Mouse (Mus musculus): ENCODE data around the gene Tia1.

Gene Tia1

DNA sequence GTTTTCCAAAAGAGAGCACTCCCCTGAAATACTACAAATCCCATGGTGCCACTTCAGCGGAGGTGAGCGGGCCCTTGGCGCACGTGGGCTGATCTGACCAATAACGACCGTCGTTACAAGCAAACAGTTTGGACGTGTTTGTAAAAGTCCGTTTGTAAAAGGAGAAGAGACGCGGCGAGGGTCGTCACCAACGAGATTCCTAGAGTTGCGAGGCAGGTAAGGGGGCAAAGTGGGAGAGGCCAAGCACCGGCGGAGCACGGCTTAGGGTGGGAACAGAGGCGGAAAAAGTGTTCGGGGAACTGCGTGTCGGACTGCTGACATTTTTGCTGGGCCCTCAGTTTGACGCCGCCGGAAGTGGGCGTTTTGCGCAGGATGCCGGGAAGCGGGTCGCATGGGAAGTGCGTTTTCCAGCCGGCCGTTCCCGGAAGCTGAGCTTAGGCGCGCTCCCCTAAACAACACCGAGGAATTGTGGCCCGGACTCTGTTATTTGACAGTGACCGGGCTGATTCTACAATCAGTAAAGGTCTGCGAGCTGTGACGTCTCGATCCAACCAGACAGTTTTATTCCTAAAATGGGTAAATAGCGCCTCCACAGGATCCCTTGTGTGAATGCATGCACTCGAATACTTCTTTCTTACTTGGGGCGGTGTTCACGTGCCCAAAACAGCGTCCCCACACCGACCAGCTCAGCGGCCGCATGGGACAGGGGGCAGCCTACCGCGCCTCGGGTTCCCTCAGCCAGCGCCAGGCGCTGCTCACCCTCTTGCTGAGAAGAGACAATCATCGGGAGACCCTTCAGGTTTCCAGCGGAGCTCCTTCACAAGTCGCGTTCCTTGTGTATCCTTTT, 34.5 kb downstream of the Tia1 start, which contains the start of gene C87436:
TSS of gene C87436 (plus strand) at position 103 of the 847 bp plus-strand sequence.
- ChIA-PET CTCF (interaction anchor here in 3 of 4 experiments (0.6 to 1.9 kb wide), 23 partner anchors 10 to 432 kb away, joined by 3 to 11 read pairs (median 4); partner anchors contain the start of genes Snrpg (in 2 of the 3) and Fam136a (in 1 of the 3)), POLR2A (interaction anchor here (0.5 to 8.3 kb wide), 81 partner anchors 9 to 988 kb away, joined by 3 to 116 read pairs (median 5); partner anchors contain the start of genes Fam136a (in 3 of the 4), Snrpg (in 2 of the 4), Gfpt1 (in 1 of the 4) and Mxd1 (in 1 of the 4))

DNA sequence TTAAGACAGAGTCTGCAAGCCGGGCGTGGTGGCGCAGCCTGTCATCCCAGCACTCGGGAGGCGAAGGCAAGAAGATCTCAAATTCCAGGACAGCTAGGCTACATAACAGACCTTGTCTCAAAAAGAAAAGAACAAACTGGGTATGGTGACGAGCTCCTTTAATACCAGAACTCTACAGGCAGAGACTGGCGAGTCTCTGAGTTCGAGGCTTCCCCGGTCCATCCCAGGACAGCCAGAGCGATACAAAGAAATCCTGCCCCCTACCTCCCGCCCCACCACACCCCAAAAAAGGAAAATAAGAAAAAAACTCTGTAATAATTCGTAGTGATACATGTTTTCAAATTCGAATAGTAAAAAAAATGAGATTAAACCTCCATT, 35.1 kb downstream of the Tia1 start:
- CTCF ChIA-PET = interaction anchor here in 3 of 4 experiments (0.6 to 1.9 kb wide), 16 partner anchors 9 to 431 kb away, joined by 3 to 11 read pairs (median 4); partner anchors contain the start of genes Fam136a (in 1 of the 3) and Snrpg (in 1 of the 3)

DNA sequence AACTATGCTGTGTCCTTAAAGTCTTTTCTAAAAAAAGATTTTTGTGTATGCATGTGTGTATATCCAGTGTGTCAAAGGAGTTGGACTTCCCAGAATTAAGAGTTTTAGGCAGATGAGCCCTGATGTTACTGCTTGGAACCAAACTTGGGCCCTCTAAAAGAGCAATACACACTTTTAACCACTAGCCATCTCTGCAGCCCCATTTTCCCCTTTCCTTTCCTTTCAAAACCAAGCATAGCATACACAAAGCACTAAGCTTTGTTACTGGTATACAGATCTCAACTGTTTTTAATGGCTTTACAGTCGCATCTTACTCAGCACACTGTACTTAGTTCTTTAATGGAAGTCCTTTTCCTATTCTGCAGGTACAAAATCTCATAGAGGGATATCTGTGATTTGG, 35.5 kb downstream of the Tia1 start:
- ChIA-PET POLR2A (interaction anchor here in 3 of 4 experiments (0.6 to 8.3 kb wide), 42 partner anchors 10 to 229 kb away, joined by 3 to 116 read pairs (median 5); partner anchors contain the start of genes Snrpg (in 2 of the 3), Fam136a (in 1 of the 3), Mxd1 (in 1 of the 3) and Tia1 (in 1 of the 3)), CTCF (interaction anchor here in 2 of 4 experiments (0.7 to 1.9 kb wide), 8 partner anchors 18 to 160 kb away, joined by 3 to 11 read pairs (median 4); partner anchors contain the start of gene Snrpg (in 1 of the 2))

More for the DNA sequence above, 35.1 kb downstream of the Tia1 start:
- POLR2A ChIA-PET = interaction anchor here (0.5 to 8.3 kb wide), 67 partner anchors 8 to 989 kb away, joined by 3 to 116 read pairs (median 5); partner anchors contain the start of genes Fam136a (in 3 of the 4), Snrpg (in 2 of the 4), Gfpt1 (in 1 of the 4) and Mxd1 (in 1 of the 4)

GRCm38 (mm10) chr6:86441571-86441970, 37.6 kb downstream of the Tia1 start:
- ChIA-PET POLR2A (interaction anchor here (0.5 to 8.3 kb wide), 24 partner anchors 9 to 379 kb away, joined by 3 to 116 read pairs (median 4); partner anchors contain the start of genes Snrpg (in 2 of the 4) and Tia1 (in 1 of the 4)), CTCF (interaction anchor here in 1 of 4 experiments (0.5 to 0.6 kb wide), 2 partner anchors 44 to 328 kb away, joined by 6 to 7 read pairs; no protein-coding TSS in a partner anchor)

- POLR2A ChIA-PET = interaction anchor here in 3 of 4 experiments (0.6 to 1.5 kb wide), 9 partner anchors 8 to 75 kb away, joined by 3 to 10 read pairs (median 4); partner anchors contain the start of gene Snrpg (in 1 of the 3)
These were observed 41.5 kb downstream of the Tia1 start for GRCm38 (mm10) chr6:86445551-86445950.

GRCm38 (mm10) chr6:86446927-86447568, 43.0 kb downstream of the Tia1 start:
- CTCF ChIA-PET = interaction anchor here in 1 of 4 experiments (0.7 kb wide), 1 partner anchor 82 kb away, joined by 3 read pairs; no protein-coding TSS in a partner anchor
- POLR2A ChIA-PET = interaction anchor here (0.7 to 4.2 kb wide), 4 partner anchors 8 to 26 kb away, joined by 3 to 24 read pairs (median 3); partner anchors contain the start of gene C87436 (in 2 of the 4)

More at GRCm38 (mm10) chr6:86445551-86445950, 41.5 kb downstream of the Tia1 start:
- CTCF ChIA-PET = interaction anchor here in 2 of 4 experiments (0.7 to 1.0 kb wide), 3 partner anchors 63 to 169 kb away, joined by 3 read pairs; partner anchors contain the start of gene Fam136a (in 1 of the 2)

GRCm38 (mm10) chr6:86456727-86457126, 52.7 kb downstream of the Tia1 start:
- ChIA-PET POLR2A (interaction anchor here in 3 of 4 experiments (0.9 to 9.7 kb wide), 11 partner anchors 9 to 91 kb away, joined by 3 to 78 read pairs (median 4); partner anchors contain the start of gene C87436 (in 2 of the 3)), CTCF (interaction anchor here in 2 of 4 experiments (0.6 to 1.3 kb wide), 2 partner anchors 18 to 772 kb away, joined by 3 to 5 read pairs; partner anchors contain the start of gene C87436 (in 1 of the 2))

DNA sequence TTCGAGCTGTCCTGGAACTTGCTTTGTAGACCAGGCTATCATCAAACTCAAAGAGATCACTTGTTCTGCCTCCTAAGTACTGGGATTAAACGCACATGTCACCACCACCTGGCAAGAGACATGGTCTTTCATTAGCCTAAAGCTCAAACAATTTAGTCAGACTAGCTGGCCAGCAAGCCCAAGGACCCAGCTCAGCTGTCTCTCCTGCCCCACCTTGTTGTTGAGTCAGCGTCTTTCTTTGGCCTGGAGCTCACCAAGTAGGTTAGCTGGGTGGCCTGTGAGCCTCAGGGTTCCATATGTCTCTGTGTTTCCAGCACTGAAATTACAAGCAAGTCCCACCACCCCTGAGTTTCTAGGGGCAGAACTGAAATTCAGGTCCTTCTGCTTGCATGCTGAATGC, 59.1 kb downstream of the Tia1 start:
- CTCF ChIA-PET = interaction anchor here in 1 of 4 experiments (0.6 kb wide), 1 partner anchor 899 kb away, joined by 3 read pairs; no protein-coding TSS in a partner anchor
- POLR2A ChIA-PET = interaction anchor here in 3 of 4 experiments (0.7 to 9.7 kb wide), 9 partner anchors 8 to 72 kb away, joined by 3 to 78 read pairs (median 3); partner anchors contain the start of gene C87436 (in 1 of the 3)

GRCm38 (mm10) chr6:86471317-86471716, 67.3 kb downstream of the Tia1 start:
- POLR2A ChIA-PET = interaction anchor here (0.6 to 18.2 kb wide), 46 partner anchors 9 to 1020 kb away, joined by 3 to 335 read pairs (median 8); partner anchors contain the start of genes C87436 (in 3 of the 4), Pcbp1 (in 3 of the 4), Snrpg (in 2 of the 4) and Tia1 (in 2 of the 4)
- CTCF ChIA-PET = interaction anchor here in 1 of 4 experiments (1.0 to 2.0 kb wide), 2 partner anchors 18 to 65 kb away, joined by 3 to 6 read pairs; no protein-coding TSS in a partner anchor

GRCm38 (mm10) chr6:86471760-86472099, 67.7 kb downstream of the Tia1 start:
- ChIA-PET POLR2A (interaction anchor here (0.6 to 18.2 kb wide), 102 partner anchors 9 to 1604 kb away, joined by 3 to 335 read pairs (median 6); partner anchors contain the start of genes Pcbp1 (in 4 of the 4), C87436 (in 3 of the 4), Snrpg (in 3 of the 4) and Tia1 (in 3 of the 4)), CTCF (interaction anchor here in 2 of 4 experiments (0.5 to 2.0 kb wide), 6 partner anchors 18 to 186 kb away, joined by 3 to 6 read pairs (median 4); partner anchors contain the start of gene C87436 (in 1 of the 2))

DNA sequence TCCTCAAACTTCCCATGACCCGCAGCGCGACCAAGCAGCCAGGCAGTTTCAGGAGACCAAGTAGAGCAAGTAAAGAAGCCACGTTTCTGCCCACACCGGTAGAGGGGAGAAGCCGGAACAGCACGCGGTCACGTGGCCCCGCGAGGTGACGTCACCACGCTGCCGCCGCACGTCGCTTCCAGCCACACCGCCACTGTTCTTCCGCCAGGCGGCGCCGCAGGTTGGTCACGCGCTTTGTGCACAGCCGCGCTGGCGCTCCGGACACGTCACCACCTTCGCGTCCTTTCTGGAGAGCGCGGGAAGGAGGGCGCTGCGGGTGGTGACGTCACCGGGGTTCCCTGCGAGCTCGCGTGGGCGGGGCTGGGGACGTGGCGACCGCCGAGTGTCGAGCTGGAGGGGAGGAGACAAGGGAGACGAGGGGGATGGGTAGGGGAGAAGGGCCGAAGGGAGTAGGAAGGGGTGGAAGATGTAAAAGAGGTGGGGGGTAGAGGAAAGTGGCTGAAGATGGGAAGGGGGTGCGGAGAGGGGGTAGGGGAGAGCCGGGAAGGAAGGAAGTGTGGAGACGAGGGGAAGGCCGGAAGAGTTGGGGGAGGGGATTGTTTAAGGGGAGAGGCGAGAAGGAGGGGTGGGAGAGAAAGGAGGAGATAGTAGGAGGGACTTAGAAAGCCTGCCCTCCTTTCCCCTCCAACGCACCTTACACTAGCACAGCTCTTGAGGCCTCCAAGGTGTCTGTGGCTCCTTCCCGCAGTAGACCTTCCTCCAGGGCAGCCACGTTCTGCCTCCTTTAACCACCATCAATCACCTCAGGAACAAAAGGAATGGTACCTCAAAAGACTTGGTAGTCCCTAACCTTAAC, 68.3 kb downstream of the Tia1 start:
- ChIA-PET POLR2A (interaction anchor here (0.5 to 18.2 kb wide), 142 partner anchors 8 to 1603 kb away, joined by 3 to 335 read pairs (median 5); partner anchors contain the start of genes Pcbp1 (in 4 of the 4), Snrpg (in 4 of the 4), C87436 (in 3 of the 4) and Fam136a (in 3 of the 4)), CTCF (interaction anchor here in 3 of 4 experiments (0.5 to 2.0 kb wide), 20 partner anchors 15 to 427 kb away, joined by 3 to 11 read pairs (median 4); partner anchors contain the start of genes C87436 (in 2 of the 3) and Fam136a (in 1 of the 3))

DNA sequence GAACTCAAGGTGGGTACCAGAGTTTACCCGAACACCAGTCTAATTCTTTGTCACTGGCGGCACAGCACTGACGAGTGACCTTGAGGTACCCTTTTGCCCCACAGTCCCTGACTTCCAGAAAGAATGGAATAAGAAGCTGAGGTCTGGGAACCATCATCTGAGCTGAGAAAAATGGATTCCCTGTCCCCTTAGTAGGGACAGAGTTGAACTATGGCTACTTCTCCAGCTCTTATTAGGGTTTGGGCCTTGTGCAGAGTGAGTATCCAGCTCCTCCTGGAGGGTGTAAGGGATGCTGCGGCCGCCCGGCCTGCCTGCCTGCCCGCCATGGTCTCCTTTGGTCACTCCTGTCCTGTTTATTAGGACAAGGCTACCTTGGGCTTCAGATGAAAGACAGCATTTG, 69.1 kb downstream of the Tia1 start:
- POLR2A ChIA-PET = interaction anchor here (0.5 to 18.2 kb wide), 92 partner anchors 8 to 1021 kb away, joined by 3 to 335 read pairs (median 6); partner anchors contain the start of genes Pcbp1 (in 4 of the 4), Snrpg (in 4 of the 4), C87436 (in 3 of the 4) and Cct7 (in 2 of the 4)
- CTCF ChIA-PET = interaction anchor here in 3 of 4 experiments (0.7 to 2.0 kb wide), 11 partner anchors 15 to 126 kb away, joined by 3 to 11 read pairs (median 4); partner anchors contain the start of genes C87436 (in 1 of the 3) and Fam136a (in 1 of the 3)

GRCm38 (mm10) chr6:86474072-86474471, 70.1 kb downstream of the Tia1 start:
- ChIA-PET POLR2A (interaction anchor here in 3 of 4 experiments (0.6 to 18.2 kb wide), 39 partner anchors 9 to 167 kb away, joined by 3 to 335 read pairs (median 7); partner anchors contain the start of genes Pcbp1 (in 3 of the 3), Snrpg (in 3 of the 3), C87436 (in 2 of the 3) and Fam136a (in 1 of the 3)), CTCF (interaction anchor here in 2 of 4 experiments (1.4 to 2.0 kb wide), 3 partner anchors 11 to 125 kb away, joined by 3 to 11 read pairs (median 8); partner anchors contain the start of gene C87436 (in 1 of the 2))

GRCm38 (mm10) chr6:86474646-86475181, 70.7 kb downstream of the Tia1 start:
- ChIA-PET CTCF (interaction anchor here in 1 of 4 experiments (1.2 to 1.7 kb wide), 2 partner anchors 11 to 22 kb away, joined by 7 to 8 read pairs; no protein-coding TSS in a partner anchor), POLR2A (interaction anchor here in 3 of 4 experiments (0.6 to 18.2 kb wide), 40 partner anchors 9 to 187 kb away, joined by 3 to 335 read pairs (median 6); partner anchors contain the start of genes Pcbp1 (in 3 of the 3), Snrpg (in 3 of the 3), C87436 (in 2 of the 3) and Fam136a (in 1 of the 3))
